Mouse (Mus musculus): ENCODE data around the gene Camk2n1. TPM values are rescaled to one million over a fixed set of nuclear protein-coding genes. Genes with fewer than 3 reads are reported as not detected.

The Camk2n1 gene
- total RNA-seq (2023) = 0.85 to 1.4 TPM (median 0.98 TPM) in 4 replicates

GRCm38 (mm10) chr4:138453753-138454570 lies at the start of gene Camk2n1:
Gene Camk2n1 (plus strand): TSS chr4:138454314.

DNA sequence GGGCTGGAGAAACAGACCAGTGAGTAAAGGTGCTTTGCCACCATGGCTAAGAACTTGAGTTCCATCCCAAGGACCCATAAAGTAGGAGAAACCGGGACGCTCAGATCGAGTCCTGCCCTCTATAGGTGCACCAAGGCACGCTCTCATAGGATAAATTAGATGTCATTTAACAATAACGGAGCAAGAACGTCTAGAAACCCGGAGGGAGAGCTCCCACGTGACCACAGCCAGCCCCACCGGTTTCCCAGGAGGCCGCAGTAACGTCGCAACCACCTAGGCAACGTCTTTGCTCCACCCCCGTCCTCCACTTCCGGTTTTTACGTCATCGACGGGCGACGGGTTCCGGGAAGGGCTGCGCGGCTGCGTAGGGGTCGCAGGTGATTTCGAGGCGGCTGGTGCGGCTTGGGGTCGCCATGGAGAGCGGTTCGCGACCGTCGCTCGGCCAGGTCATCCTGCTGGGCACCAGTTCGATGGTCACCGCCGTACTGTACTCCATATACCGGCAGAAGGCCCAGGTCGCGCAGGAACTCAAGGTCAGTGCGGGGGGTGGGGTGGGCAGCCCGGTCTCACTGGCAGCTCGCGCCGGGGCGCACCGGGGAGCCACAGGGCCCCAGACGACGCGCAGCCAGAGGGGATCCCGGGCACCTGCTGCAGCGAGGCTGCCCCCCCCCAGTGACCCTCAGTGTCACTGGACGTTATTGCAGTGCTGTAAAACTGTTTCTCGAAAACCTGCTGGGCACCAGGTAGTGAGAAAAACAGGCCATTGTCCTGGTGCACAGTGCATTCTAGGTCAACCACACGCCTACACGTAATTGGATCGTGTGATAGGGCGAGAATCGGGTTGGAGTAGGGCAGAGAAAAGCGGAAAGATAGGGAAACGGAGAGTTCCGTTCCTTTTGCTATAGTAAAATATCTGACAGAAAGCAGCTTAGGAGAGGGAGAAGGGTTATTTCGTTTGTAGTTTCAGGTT lies 19.5 kb upstream of the Camk2n1 start, which contains the start of gene Mul1:
TSS of gene Mul1 (plus strand) at position 325 of the 970 bp plus-strand sequence.

Other genes with a start within 250 kb of the Camk2n1 start
- gene Hp1bp3, start 238.0 kb upstream of the Camk2n1 start, total RNA-seq (2023) = 101 to 109 TPM (median 106 TPM) in 4 replicates
- gene Sh2d5, start 203.9 kb upstream of the Camk2n1 start, total RNA-seq (2023) = 0.17 to 0.33 TPM in 2 of 4 replicates, not detected in the others
- gene Kif17, start 203.9 kb upstream of the Camk2n1 start, total RNA-seq (2023) = 0.27 TPM in 1 of 4 replicates, not detected in the others
- 53.3 to 61.6 TPM (median 57.8 TPM) in 4 replicates for gene Ddost, start 149.6 kb upstream of the Camk2n1 start, total RNA-seq (2023)
- 34.8 to 38.7 TPM (median 36.5 TPM) in 4 replicates for gene Pink1, start 128.0 kb upstream of the Camk2n1 start, total RNA-seq (2023)
- not detected in 4 replicates for gene Cda, start 86.3 kb upstream of the Camk2n1 start, total RNA-seq (2023)
- gene Fam43b, start 57.8 kb upstream of the Camk2n1 start, total RNA-seq (2023) = not detected in 4 replicates
- 39.5 to 53.6 TPM (median 43.8 TPM) in 4 replicates for gene Mul1, start 19.6 kb upstream of the Camk2n1 start, total RNA-seq (2023)
- not detected in 4 replicates for gene Vwa5b1, start 181.6 kb downstream of the Camk2n1 start, total RNA-seq (2023)

Data from B cell, adult 62 days (primary cell).